ENCODE assay signal across 9 mouse cellular contexts in the genomic region with DNA sequence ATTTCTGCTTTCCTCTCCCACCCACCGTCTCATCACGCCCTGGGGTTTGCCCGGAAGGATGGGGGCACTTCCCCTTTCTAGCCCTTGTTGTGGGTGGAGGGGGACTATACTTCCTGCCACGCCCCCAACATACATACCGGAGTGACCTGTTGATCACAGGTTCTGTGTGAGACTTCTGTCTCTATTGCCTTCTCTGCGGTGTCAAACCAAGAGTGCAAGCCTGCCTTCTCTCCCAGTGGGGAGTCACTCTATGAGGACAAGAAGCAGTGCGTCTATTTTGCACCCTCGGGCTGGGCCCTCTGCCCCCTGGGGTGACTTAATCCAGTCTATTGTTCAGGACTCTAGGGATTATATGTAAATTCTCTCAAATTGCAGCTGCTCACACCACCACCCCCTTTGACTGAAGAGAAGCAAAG.
DNase-seq lines count a peak whose midpoint lies in the region; ATAC-seq and TF ChIP-seq lines count a peak whose summit lies in the region.
"Had no signal": no experiment of that assay in that cellular context is flagged by ENCODE, and none has a peak within 500 bp of the region (broad histone marks: within the 10 kb centered on the region; RNA-seq: fewer than 3 reads in every experiment).

No protein-coding gene starts in this region.

- no peak for TF ChIP-seq CTCF in forebrain, postnatal 0 days (IDR thresholded peaks at IDR 0.05; ENCODE audit: low read depth)

- H3K4me1 ChIP-seq in forebrain, embryonic 10.5 days, result peaks cover 82% of the 10 kb centered on the region
- H3K4me1 ChIP-seq in forebrain, postnatal 0 days (ENCODE audit: insufficient read depth), result peaks cover 24% of the 10 kb centered on the region
- peaks cover 69% of the 10 kb centered on the region for H3K4me1 ChIP-seq in embryonic facial prominence, embryonic 10.5 days
- H3K4me1 ChIP-seq in liver, embryonic 13.5 days (replicated peaks), result peaks cover 12% of the 10 kb centered on the region
- peaks cover 15% of the 10 kb centered on the region for H3K4me1 ChIP-seq in neural tube, embryonic 15.5 days

- 3% methylated on average over 8 of the region's 8 CpGs for WGBS in forebrain, embryonic 10.5 days
- WGBS in forebrain, postnatal 0 days, result 7% methylated on average over 8 of the region's 8 CpGs
- 4% methylated on average over 8 of the region's 8 CpGs for WGBS in embryonic facial prominence, embryonic 10.5 days
- WGBS in liver, embryonic 13.5 days (ENCODE audit: insufficient replicate concordance), result 6% methylated on average over 8 of the region's 8 CpGs
- WGBS in neural tube, embryonic 15.5 days, result 7% methylated on average over 8 of the region's 8 CpGs

- no peak for ATAC-seq in forebrain, postnatal 0 days
- ATAC-seq in liver, embryonic 13.5 days (ENCODE audit: low read depth), result no peak
- ATAC-seq in neural tube, embryonic 15.5 days (ENCODE audit: low FRiP score), result peak; percentile 32; the same call in 1 of the 2 replicates
- ATAC-seq in cerebellum, adult (ENCODE audit: insufficient number of reproducible peaks, low FRiP score, low TSS enrichment), result no peak

- H3K27me3 ChIP-seq in forebrain, embryonic 10.5 days (ENCODE audit: poor library complexity, severe bottlenecking), result 0 out of 2 replicates have a peak, but pooled peaks cover 6% of the 10 kb centered on the region
- no peaks in the 10 kb centered on the region for H3K27me3 ChIP-seq in forebrain, postnatal 0 days (ENCODE audit: insufficient read depth, low read length)
- H3K27me3 ChIP-seq in embryonic facial prominence, embryonic 10.5 days (replicated peaks; ENCODE audit: low read depth, poor library complexity, severe bottlenecking), result no peaks in the 10 kb centered on the region
- no peaks in the 10 kb centered on the region for H3K27me3 ChIP-seq in liver, embryonic 13.5 days
- H3K27me3 ChIP-seq in neural tube, embryonic 15.5 days (replicated peaks), result no peaks in the 10 kb centered on the region; the same call in 1 of the 2 replicates

- no peak overlapping the region for H3K4me2 ChIP-seq in forebrain, postnatal 0 days (ENCODE audit: low read depth)
- H3K4me2 ChIP-seq in liver, embryonic 13.5 days, result 0 out of 2 replicates have a peak overlapping the region, but pooled peaks have one; percentile 2
- no peak overlapping the region for H3K4me2 ChIP-seq in neural tube, embryonic 15.5 days

- H3K9me3 ChIP-seq in forebrain, embryonic 10.5 days, result no peaks in the 10 kb centered on the region
- H3K9me3 ChIP-seq in forebrain, postnatal 0 days (ENCODE audit: low read length), result no peaks in the 10 kb centered on the region
- H3K9me3 ChIP-seq in embryonic facial prominence, embryonic 10.5 days, result no peaks in the 10 kb centered on the region
- no peaks in the 10 kb centered on the region for H3K9me3 ChIP-seq in liver, embryonic 13.5 days (replicated peaks)
- no peaks in the 10 kb centered on the region for H3K9me3 ChIP-seq in neural tube, embryonic 15.5 days (replicated peaks)

- peak overlapping the region; percentile 90 for H3K27ac ChIP-seq in forebrain, embryonic 10.5 days
- H3K27ac ChIP-seq in forebrain, postnatal 0 days (ENCODE audit: low read depth, low read length), result no peak overlapping the region
- H3K27ac ChIP-seq in embryonic facial prominence, embryonic 10.5 days (replicated peaks), result peak overlapping the region; percentile 83
- H3K27ac ChIP-seq in liver, embryonic 13.5 days, result no peak overlapping the region
- no peak overlapping the region for H3K27ac ChIP-seq in neural tube, embryonic 15.5 days (replicated peaks)
- H3K27ac ChIP-seq: heart, adult 2 months had no signal

- H3K4me3 ChIP-seq in forebrain, embryonic 10.5 days, result peak overlapping the region; percentile 41
- H3K4me3 ChIP-seq in forebrain, postnatal 0 days (ENCODE audit: low read depth, low read length), result no peak overlapping the region
- peak overlapping the region; percentile 15; the same call in 1 of the 2 replicates for H3K4me3 ChIP-seq in embryonic facial prominence, embryonic 10.5 days
- H3K4me3 ChIP-seq in liver, embryonic 13.5 days (replicated peaks), result no peak overlapping the region
- H3K4me3 ChIP-seq in neural tube, embryonic 15.5 days (replicated peaks), result no peak overlapping the region
- H3K4me3 ChIP-seq: heart, adult 2 months had no signal

- H3K9ac ChIP-seq in forebrain, postnatal 0 days, result no peak overlapping the region
- H3K9ac ChIP-seq in liver, embryonic 13.5 days, result no peak overlapping the region
- H3K9ac ChIP-seq in neural tube, embryonic 15.5 days (replicated peaks), result no peak overlapping the region

- no peaks in the 10 kb centered on the region for H3K36me3 ChIP-seq in forebrain, embryonic 10.5 days (replicated peaks)
- no peaks in the 10 kb centered on the region for H3K36me3 ChIP-seq in forebrain, postnatal 0 days (ENCODE audit: insufficient read depth)
- H3K36me3 ChIP-seq in embryonic facial prominence, embryonic 10.5 days (replicated peaks), result no peaks in the 10 kb centered on the region
- no peaks in the 10 kb centered on the region for H3K36me3 ChIP-seq in liver, embryonic 13.5 days
- H3K36me3 ChIP-seq in neural tube, embryonic 15.5 days, result no peaks in the 10 kb centered on the region

- DNase-seq in forebrain, embryonic 10.5 days (ENCODE audit: extremely low spot score, low spot score), result peak; percentile 53
- no peak for DNase-seq in forebrain, postnatal 0 days
- peak; percentile 54 for DNase-seq in embryonic facial prominence, embryonic 10.5 days (ENCODE audit: low spot score)
- DNase-seq in liver, embryonic 13.5 days, result no peak
- DNase-seq in right cerebral cortex, adult 2 months (ENCODE audit: low spot score in 2 of 2), result no peak
- DNase-seq in kidney, postnatal 10 days, result no peak

Comparison
In these comparisons a context has a peak if more than half of its experiments do, and no peak if none do; other contexts are left out.
1. DNase-seq: peak in forebrain, embryonic 10.5 days (single experiment) and embryonic facial prominence, embryonic 10.5 days (single experiment); none in forebrain, postnatal 0 days (single experiment), liver, embryonic 13.5 days (single experiment), right cerebral cortex, adult 2 months (0 of 2) and kidney, postnatal 10 days (single experiment).
2. H3K27ac ChIP-seq: peak in forebrain, embryonic 10.5 days (single experiment) and embryonic facial prominence, embryonic 10.5 days (single experiment); none in forebrain, postnatal 0 days (single experiment), liver, embryonic 13.5 days (single experiment) and neural tube, embryonic 15.5 days (single experiment).
3. H3K4me3 ChIP-seq: peak in forebrain, embryonic 10.5 days (single experiment) and embryonic facial prominence, embryonic 10.5 days (single experiment); none in forebrain, postnatal 0 days (single experiment), liver, embryonic 13.5 days (single experiment) and neural tube, embryonic 15.5 days (single experiment).